Mouse (Mus musculus): ENCODE results near the gene Kalrn.

Kalrn gene

GRCm38 (mm10) chr16:34262731-34263460, 310.4 kb downstream of the Kalrn start:
- no peak for DNase-seq (ENCODE audit: low spot score in 2 of 2)

DNA sequence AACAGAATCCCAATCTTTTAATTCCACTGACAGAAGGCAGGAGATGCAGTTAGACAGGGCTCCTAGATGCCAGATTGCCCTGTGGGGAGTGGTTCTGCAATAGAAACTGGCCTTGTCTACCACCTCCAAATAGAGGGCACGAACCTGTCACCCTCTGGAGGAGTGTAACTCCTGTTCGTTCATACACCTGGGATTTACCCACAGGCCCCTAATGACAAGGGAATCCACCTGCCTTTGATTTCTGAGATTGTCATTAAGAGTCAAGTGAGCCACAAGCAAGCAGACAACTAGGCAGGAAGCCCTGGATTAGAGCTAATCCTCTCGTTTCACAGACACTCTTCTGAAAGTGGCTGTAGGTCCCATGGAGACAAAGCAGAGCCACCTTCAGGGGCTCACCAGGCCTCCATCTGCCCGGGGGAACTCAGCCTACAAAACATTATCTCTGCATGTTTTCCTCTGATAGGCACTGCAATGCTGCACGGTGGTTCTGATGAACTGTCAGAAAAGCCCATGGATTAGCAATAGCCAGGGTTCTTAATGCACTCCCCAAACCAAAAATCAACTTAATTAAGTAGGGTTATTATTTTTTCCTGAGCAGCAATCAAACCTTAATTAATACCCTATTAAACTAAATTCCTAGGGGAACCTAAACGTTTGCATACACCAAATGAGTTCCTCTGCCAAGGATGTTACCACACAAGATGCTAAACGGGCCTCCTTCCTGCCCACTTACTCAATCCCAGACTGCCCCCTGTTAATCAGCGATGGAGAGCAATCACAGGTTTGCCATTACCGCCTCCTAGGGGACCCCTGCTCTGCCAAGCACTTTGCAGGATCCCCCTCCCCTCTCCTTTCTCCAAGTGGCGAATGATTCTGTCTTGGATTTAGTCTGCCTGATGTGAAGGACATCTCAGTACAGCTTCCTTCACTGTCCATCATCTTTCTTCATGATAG, 312.1 kb downstream of the Kalrn start:
- no peak for DNase-seq (ENCODE audit: low spot score in 2 of 2)

DNA sequence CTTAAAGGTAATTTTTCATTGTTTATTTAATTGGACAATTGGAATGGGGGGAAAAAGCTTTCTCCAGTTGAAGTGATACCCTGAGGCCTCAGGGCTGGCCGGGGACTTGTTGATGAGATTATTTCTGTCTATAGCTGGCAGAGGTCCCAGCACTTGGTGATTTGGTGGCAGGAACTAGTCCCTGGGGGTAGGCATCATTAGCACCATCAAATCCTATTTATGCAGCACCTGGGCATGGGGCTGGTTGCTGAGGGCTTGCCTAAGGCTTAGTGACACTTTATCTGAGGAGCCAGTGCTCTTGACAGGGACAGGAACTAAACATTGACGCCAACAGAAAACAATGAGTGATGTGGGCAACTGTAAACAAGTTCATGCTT, 318.7 kb downstream of the Kalrn start:
- DNase-seq (ENCODE audit: low spot score in 2 of 2): no peak

- no peak for DNase-seq (ENCODE audit: low spot score in 2 of 2)
Measured at GRCm38 (mm10) chr16:34254002-34254645, 319.2 kb downstream of the Kalrn start.

- no peak for DNase-seq (ENCODE audit: low spot score in 2 of 2)
Measured at GRCm38 (mm10) chr16:34252670-34253069, 320.7 kb downstream of the Kalrn start.

DNA sequence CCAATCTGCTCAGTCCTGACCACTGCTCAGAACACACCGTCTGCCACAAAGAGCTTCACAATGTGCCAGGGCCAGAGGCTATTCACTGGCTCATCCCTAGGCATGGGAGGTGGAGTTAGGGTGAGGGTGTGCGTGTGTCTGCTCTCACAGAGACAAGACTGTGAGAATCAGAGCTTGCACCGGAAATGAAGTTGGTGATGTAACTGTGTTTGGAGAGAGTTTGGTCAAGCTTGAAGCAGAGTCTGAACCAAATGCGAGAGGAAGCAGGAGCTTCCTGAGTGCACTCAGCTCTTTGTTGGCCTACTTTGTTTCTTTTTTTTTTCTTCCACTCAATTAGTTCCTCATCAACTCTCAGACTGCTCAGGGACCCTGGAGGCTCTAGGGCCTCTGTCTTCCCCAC, 325.1 kb downstream of the Kalrn start:
- no peak for DNase-seq (ENCODE audit: low spot score in 2 of 2)

DNA sequence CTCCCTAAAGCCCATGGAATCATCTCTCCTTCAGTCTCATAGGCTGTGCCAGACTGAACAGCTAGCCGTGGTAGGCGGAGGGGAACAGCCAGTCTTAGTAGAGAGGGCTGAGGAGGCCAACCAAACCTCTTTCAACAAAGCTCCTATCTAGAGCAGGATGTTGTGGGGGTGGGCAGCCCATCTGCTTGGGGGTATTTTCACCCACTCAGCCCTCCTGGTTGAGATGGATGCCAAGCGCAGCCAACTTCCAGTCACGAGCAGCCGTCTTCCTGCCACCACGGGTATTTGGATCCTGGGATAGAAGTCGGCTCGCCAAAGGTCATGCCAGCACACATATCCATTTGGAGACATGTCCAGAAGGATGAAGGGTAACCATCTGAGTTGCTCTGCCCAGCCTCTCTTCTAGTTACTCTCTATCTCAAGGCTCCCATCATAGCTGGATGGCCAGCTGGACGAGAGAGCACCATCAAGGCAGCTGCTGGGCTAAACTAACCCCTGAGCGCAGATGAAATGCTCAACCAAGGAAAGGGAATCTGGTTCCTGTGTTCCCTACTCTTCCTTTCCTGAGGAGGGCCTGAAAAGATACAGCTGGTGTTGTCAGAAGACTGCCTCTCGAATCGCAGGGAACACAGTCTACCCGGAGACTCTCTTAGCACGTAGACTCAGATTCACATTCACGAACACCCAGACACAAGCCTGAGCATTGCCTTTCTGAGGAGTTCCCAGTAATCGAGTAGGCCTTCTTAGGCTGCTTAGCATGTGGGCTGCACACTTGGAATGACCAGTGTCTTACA, 331.2 kb downstream of the Kalrn start:
- no peak for DNase-seq (ENCODE audit: low spot score in 2 of 2)

- no peak for DNase-seq (ENCODE audit: low spot score in 2 of 2)
Measured at GRCm38 (mm10) chr16:34239618-34240017, 333.7 kb downstream of the Kalrn start.

DNA sequence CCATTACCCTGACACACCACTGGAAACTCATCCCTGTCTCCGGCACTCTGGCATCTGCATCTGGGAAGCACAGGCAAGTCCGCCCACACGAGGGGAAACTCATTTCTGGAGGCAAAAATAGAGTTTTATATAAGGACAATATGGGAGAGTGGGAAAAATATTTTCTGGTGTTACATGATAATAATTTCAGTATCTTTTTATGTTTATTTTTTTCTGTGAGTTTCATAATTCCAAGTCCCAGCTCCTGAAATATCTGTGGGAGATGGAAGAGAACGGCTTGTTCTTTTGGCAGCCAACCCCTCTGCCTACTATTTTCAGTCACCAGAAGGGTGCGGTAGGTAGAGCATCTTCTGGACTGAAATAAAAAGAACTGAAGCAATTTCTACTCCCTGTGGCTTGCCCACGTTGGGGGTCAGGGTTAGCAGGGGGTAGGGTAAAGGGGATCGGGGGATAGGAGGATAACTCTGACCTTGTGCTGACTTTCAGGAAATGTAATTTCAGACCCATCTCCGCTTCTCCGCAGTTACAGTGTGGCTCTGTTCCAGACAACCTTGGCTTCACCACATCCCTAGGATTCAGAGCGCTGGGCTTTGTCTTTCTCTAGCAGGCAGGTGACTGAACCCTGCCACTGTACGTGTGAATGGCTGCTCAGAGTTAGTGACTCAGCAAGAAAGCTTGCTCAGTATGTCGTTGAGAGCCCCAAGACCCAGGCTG, 336.3 kb downstream of the Kalrn start:
- DNase-seq (ENCODE audit: low spot score in 2 of 2): no peak

- no peak for DNase-seq (ENCODE audit: low spot score in 2 of 2)
Measured at GRCm38 (mm10) chr16:34235086-34235485, 338.2 kb downstream of the Kalrn start.

- DNase-seq (ENCODE audit: low spot score in 2 of 2): no peak
Measured at GRCm38 (mm10) chr16:34231952-34232351, 341.4 kb downstream of the Kalrn start.

DNA sequence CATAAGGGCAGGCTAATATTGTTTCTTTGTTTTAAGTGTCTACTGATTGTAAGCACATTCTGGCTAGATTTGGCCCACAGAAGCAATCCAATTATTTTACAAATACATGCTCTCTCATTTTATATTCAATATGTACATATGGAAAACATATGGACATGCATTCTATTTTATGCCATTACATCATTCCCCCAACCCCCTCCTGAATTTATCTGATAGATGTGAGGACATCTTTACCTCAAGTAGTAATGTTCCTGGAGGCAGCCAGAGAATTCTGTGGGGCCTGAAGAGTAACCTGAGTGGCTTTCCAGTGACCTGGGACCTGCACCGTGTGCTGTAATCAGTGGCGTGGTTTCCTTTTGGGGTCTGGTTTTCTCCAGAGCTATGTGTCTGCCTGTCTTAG, 342.2 kb downstream of the Kalrn start:
- no peak for DNase-seq (ENCODE audit: low spot score in 2 of 2)

DNA sequence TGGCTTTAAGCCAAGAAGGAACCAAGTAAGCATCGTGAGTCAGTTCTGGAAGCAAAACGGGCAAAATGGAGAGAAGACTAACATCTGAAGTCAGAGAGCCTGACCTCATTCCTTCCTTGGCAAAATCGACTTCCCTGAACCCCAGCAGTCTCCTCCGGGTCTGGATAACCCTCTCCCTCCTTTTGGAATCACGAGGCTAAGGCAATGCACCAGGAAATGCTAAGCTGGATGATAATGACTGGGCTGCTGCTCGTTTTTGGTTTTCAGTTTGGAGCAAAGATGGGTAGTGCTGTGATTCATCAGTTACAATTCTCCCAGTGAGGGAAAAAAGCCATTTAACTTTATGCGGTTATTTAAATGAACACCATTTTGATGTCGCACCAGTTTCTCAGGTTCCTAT, 344.0 kb downstream of the Kalrn start:
- DNase-seq (ENCODE audit: low spot score in 2 of 2): no peak

GRCm38 (mm10) chr16:34228661-34229060, 344.7 kb downstream of the Kalrn start:
- DNase-seq (ENCODE audit: low spot score in 2 of 2): no peak

- no peak for DNase-seq (ENCODE audit: low spot score in 2 of 2)
Measured at GRCm38 (mm10) chr16:34212160-34212559, 361.2 kb downstream of the Kalrn start.

- no peak for DNase-seq (ENCODE audit: low spot score in 2 of 2)
Measured at GRCm38 (mm10) chr16:34211243-34211642, 362.1 kb downstream of the Kalrn start.

DNA sequence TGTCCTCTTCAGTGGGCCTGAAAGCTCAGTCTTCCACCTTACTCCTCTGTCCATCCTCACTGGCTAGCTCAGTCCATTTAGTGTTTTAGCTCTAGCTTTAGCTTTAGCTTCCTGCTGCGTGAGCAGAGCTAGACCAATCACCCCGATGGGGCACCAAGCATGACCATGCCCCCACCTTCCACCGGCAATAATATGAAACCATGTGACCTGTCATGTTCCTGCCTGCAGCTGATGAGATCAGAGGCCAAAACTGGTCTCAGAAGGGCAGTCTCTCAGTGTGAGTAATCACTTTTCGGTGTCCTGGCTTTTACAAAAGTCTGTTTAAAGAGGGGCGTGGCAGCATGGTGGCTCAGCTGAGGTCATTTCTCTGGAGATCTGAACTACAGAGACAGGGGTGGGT, 364.6 kb downstream of the Kalrn start:
- DNase-seq (ENCODE audit: low spot score in 2 of 2): no peak

- DNase-seq (ENCODE audit: low spot score in 2 of 2): no peak
Measured at GRCm38 (mm10) chr16:34207972-34208371, 365.4 kb downstream of the Kalrn start.

- no peak for DNase-seq (ENCODE audit: low spot score in 2 of 2)
Measured at GRCm38 (mm10) chr16:34204527-34205139, 368.7 kb downstream of the Kalrn start.

DNA sequence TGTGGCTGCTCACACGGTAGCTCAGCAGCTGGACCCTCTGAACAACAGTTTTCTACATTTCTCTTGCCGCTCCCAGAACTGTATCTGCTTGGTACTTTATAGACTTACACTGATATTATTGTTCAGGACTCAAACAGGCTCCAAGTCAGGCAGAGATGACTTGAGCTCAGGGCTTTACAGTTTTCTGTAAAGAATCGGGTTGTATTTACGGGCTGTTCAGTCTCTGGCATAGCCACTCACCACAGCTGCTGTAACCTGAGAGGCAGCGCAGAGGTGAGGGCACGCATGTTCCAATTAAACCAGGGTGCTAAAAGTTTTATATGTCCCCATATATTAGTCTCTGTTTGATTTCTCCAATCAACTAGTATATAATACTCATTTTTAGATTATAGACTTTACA, 373.8 kb downstream of the Kalrn start:
- DNase-seq (ENCODE audit: low spot score in 2 of 2): no peak

Measured in thymus, postnatal 10 days (tissue).